Mouse (Mus musculus) Patski (cell line): ENCODE results near the gene Tmem119. TPM values are rescaled to one million over a fixed set of nuclear protein-coding genes. Genes with fewer than 3 reads are reported as not detected.
"Not testable (repeated sequence)": the region's sequence is repeated elsewhere in the genome, so short reads cannot be mapped to it uniquely, and the experiment has no call there.

Experiments used
- ATAC-seq: fragments of 100-300 bp; one replicate; pipeline ENCODE4 v1.8.0; 2021
- CTCF ChIA-PET: fragments of 350-600 bp; sonication (Branson Sonifier 250); formaldehyde crosslinking; loops from one replicate; lab custom pipeline; 2022; ENCODE audit warnings: inconsistent platforms; lab: Charles Lee
- POLR2A ChIA-PET: fragments of 350-600 bp; sonication (Branson Sonifier 250); formaldehyde crosslinking; loops from one replicate; lab custom pipeline; 2022; ENCODE audit warnings: antibody characterized with exemption, inconsistent platforms; lab: Charles Lee
- DNase-seq: peaks from one replicate; pipeline ENCODE4 v3.0.0-alpha.2; 2011; ENCODE audit warnings: low read depth, low spot score
- H3K27me3 ChIP-seq: fragments of 371-371 bp; one replicate; pipeline ENCODE4 v1.5.1; 2021
- CTCF ChIP-seq: fragments of 100-300 bp; IDR thresholded peaks from one replicate; pipeline ENCODE4 v1.5.1; 2021
- in situ Hi-C: fragments of 300-500 bp; cut with MboI; formaldehyde crosslinking; loops from 3 replicates; pipeline ENCODE4 v1.11.1; 2018; ENCODE audit warnings: low pct_unique_long_range_greater_than_20kb, mixed read lengths
- polyA plus RNA-seq: library from polyadenylated mRNA; unstranded; gene quantifications from one replicate; pipeline ENCODE4 v1.2.3, GENCODE M21; 2021

The Tmem119 gene
- polyA plus RNA-seq, 1 experiment from 2014 or later, result not detected

- no peak for DNase-seq
- ATAC-seq, result no peak
- TF ChIP-seq CTCF, result no peak
- ChIA-PET POLR2A (interaction anchor here (0.6 kb wide), 1 partner anchor 55 kb away, joined by 4 read pairs; no protein-coding TSS in a partner anchor), CTCF (interaction anchor here (1.0 to 1.7 kb wide), 2 partner anchors 10 to 52 kb away, joined by 3 to 11 read pairs; partner anchors contain the start of gene Iscu)
- in situ Hi-C loops, result no loop called here
- no peaks in the 10 kb centered on the region for H3K27me3 ChIP-seq
These were observed 25.2 kb upstream of the Tmem119 start for GRCm38 (mm10) chr5:113825558-113825957.

GRCm38 (mm10) chr5:113824228-113824627, 23.9 kb upstream of the Tmem119 start:
- ATAC-seq, result no peak

GRCm38 (mm10) chr5:113818572-113818971, 18.3 kb upstream of the Tmem119 start:
- CTCF ChIA-PET, result interaction anchor here (1.4 kb wide), 1 partner anchor 16 kb away, joined by 4 read pairs; no protein-coding TSS in a partner anchor
- POLR2A ChIA-PET, result no interaction called here
- no peak for DNase-seq

More at GRCm38 (mm10) chr5:113824228-113824627, 23.9 kb upstream of the Tmem119 start:
- in situ Hi-C loops, result no loop called here
- DNase-seq, result no peak
- ChIA-PET CTCF (no interaction called here), POLR2A (no interaction called here)
- no peak for TF ChIP-seq CTCF
- H3K27me3 ChIP-seq, result peaks cover under 1% of the 10 kb centered on the region

GRCm38 (mm10) chr5:113815638-113816152, 15.4 kb upstream of the Tmem119 start:
- ChIA-PET POLR2A (interaction anchor here (0.9 to 1.5 kb wide), 3 partner anchors 12 to 42 kb away, joined by 3 to 8 read pairs (median 3); no protein-coding TSS in a partner anchor), CTCF (interaction anchor here (0.7 to 4.3 kb wide), 7 partner anchors 10 to 440 kb away, joined by 3 to 41 read pairs (median 3); partner anchors contain the start of genes Iscu and Tmem119)
- ATAC-seq (peak; percentile 55), DNase-seq (peak; percentile 15)
- in situ Hi-C loops, result loop anchor here (10.0 kb wide), 1 partner anchor 451 kb away; no protein-coding TSS in a partner anchor
- peaks cover 5% of the 10 kb centered on the region for H3K27me3 ChIP-seq
- TF ChIP-seq CTCF, result peak; percentile 88

More at GRCm38 (mm10) chr5:113818572-113818971, 18.3 kb upstream of the Tmem119 start:
- peaks cover 5% of the 10 kb centered on the region for H3K27me3 ChIP-seq
- in situ Hi-C loops, result loop anchor here (10.0 kb wide), 1 partner anchor 454 kb away; no protein-coding TSS in a partner anchor
- TF ChIP-seq CTCF, result no peak
- ATAC-seq, result no peak

GRCm38 (mm10) chr5:113815041-113815389, 14.7 kb upstream of the Tmem119 start:
- ChIA-PET POLR2A (interaction anchor here (1.5 kb wide), 2 partner anchors 40 to 41 kb away, joined by 3 to 8 read pairs; no protein-coding TSS in a partner anchor), CTCF (interaction anchor here (1.2 to 4.3 kb wide), 3 partner anchors 10 to 40 kb away, joined by 3 to 41 read pairs (median 4); partner anchors contain the start of genes Iscu and Tmem119)
- peaks cover 5% of the 10 kb centered on the region for H3K27me3 ChIP-seq
- in situ Hi-C loops, result loop anchor here (10.0 kb wide), 1 partner anchor 450 kb away; no protein-coding TSS in a partner anchor
- TF ChIP-seq CTCF, result no peak
- ATAC-seq, result no peak
- no peak for DNase-seq

GRCm38 (mm10) chr5:113814111-113815040, 14.1 kb upstream of the Tmem119 start:
- CTCF ChIA-PET, result interaction anchor here (0.9 to 4.3 kb wide), 6 partner anchors 10 to 57 kb away, joined by 3 to 41 read pairs (median 4); partner anchors contain the start of genes Iscu and Tmem119
- no peak for DNase-seq
- peaks cover 5% of the 10 kb centered on the region for H3K27me3 ChIP-seq
- no peak for ATAC-seq
- in situ Hi-C loops, result loop anchor here (5.0 to 10.0 kb wide), 2 partner anchors 37 to 450 kb away; no protein-coding TSS in a partner anchor
- no peak for TF ChIP-seq CTCF
- POLR2A ChIA-PET, result interaction anchor here (1.5 kb wide), 1 partner anchor 39 kb away, joined by 8 read pairs; no protein-coding TSS in a partner anchor

- DNase-seq (no peak), ATAC-seq (no peak)
- ChIA-PET POLR2A (no interaction called here), CTCF (interaction anchor here (0.9 to 4.3 kb wide), 4 partner anchors 13 to 129 kb away, joined by 3 to 41 read pairs (median 4); partner anchors contain the start of gene Iscu)
- no peaks in the 10 kb centered on the region for H3K27me3 ChIP-seq
- in situ Hi-C loops, result loop anchor here (5.0 to 10.0 kb wide), 2 partner anchors 36 to 449 kb away; no protein-coding TSS in a partner anchor
- TF ChIP-seq CTCF, result peak; percentile 62
These were observed 13.3 kb upstream of the Tmem119 start for GRCm38 (mm10) chr5:113813608-113814007.

GRCm38 (mm10) chr5:113812638-113813037, 12.3 kb upstream of the Tmem119 start:
- H3K27me3 ChIP-seq, result peaks cover 9% of the 10 kb centered on the region
- in situ Hi-C loops, result loop anchor here (5.0 to 10.0 kb wide), 2 partner anchors 35 to 448 kb away; no protein-coding TSS in a partner anchor
- ChIA-PET CTCF (interaction anchor here (4.3 kb wide), 1 partner anchor 38 kb away, joined by 41 read pairs; the partner anchor contains the start of gene Iscu), POLR2A (no interaction called here)
- ATAC-seq, result no peak
- DNase-seq, result no peak
- TF ChIP-seq CTCF, result no peak

- not testable (repeated sequence) for DNase-seq
- in situ Hi-C loops, result loop anchor here (5.0 to 10.0 kb wide), 2 partner anchors 35 to 447 kb away; no protein-coding TSS in a partner anchor
- CTCF ChIA-PET, result interaction anchor here (0.9 to 1.9 kb wide), 4 partner anchors 9 to 38 kb away, joined by 3 to 17 read pairs (median 4); no protein-coding TSS in a partner anchor
These were observed 11.6 kb upstream of the Tmem119 start for GRCm38 (mm10) chr5:113811824-113812420.

More at GRCm38 (mm10) chr5:113811824-113812420, 11.6 kb upstream of the Tmem119 start:
- POLR2A ChIA-PET, result interaction anchor here (1.0 kb wide), 1 partner anchor 37 kb away, joined by 3 read pairs; no protein-coding TSS in a partner anchor
- not testable (repeated sequence) for ATAC-seq
- H3K27me3 ChIP-seq, result peaks cover 15% of the 10 kb centered on the region
